ENCODE assay signal across 21 mouse cellular contexts in genomic region chr17:65476747-65477146, GRCm38 (mm10).
DNase-seq lines count a peak whose midpoint lies in the region; ATAC-seq and TF ChIP-seq lines count a peak whose summit lies in the region.
"Had no signal": no experiment of that assay in that cellular context is flagged by ENCODE, and none has a peak within 500 bp of the region (broad histone marks: within the 10 kb centered on the region; RNA-seq: fewer than 3 reads in every experiment).

No protein-coding gene starts in this region.

- no peaks in the 10 kb centered on the region for H3K4me1 ChIP-seq in forebrain, postnatal 0 days (ENCODE audit: insufficient read depth)
- no peaks in the 10 kb centered on the region for H3K4me1 ChIP-seq in forebrain, embryonic 15.5 days
- H3K4me1 ChIP-seq in intestine, postnatal 0 days (replicated peaks; ENCODE audit: control insufficient read depth, insufficient read depth, low read length): no peaks in the 10 kb centered on the region
- no peaks in the 10 kb centered on the region for H3K4me1 ChIP-seq in intestine, embryonic 15.5 days (replicated peaks)
- H3K4me1 ChIP-seq: embryonic facial prominence, embryonic 10.5 days; forebrain, embryonic 13.5 days; heart, embryonic 15.5 days had no signal

- no peak overlapping the region for H3K9ac ChIP-seq in forebrain, postnatal 0 days
- H3K9ac ChIP-seq in forebrain, embryonic 15.5 days (replicated peaks): no peak overlapping the region
- no peak overlapping the region for H3K9ac ChIP-seq in intestine, postnatal 0 days (ENCODE audit: low read depth, low read length)
- no peak overlapping the region for H3K9ac ChIP-seq in intestine, embryonic 15.5 days
- H3K9ac ChIP-seq: forebrain, embryonic 13.5 days; heart, embryonic 15.5 days had no signal

- no peaks in the 10 kb centered on the region for H3K9me3 ChIP-seq in forebrain, postnatal 0 days (ENCODE audit: low read length)
- H3K9me3 ChIP-seq in forebrain, embryonic 15.5 days: no peaks in the 10 kb centered on the region
- no peaks in the 10 kb centered on the region for H3K9me3 ChIP-seq in intestine, postnatal 0 days (ENCODE audit: control insufficient read depth)
- H3K9me3 ChIP-seq in intestine, embryonic 15.5 days: no peaks in the 10 kb centered on the region
- H3K9me3 ChIP-seq: embryonic facial prominence, embryonic 10.5 days; forebrain, embryonic 13.5 days; heart, embryonic 15.5 days had no signal

- WGBS in forebrain, postnatal 0 days: 93% methylated on average over 10 of the region's 10 CpGs
- WGBS in forebrain, embryonic 15.5 days: 93% methylated on average over 10 of the region's 10 CpGs
- WGBS in intestine, postnatal 0 days: 90% methylated on average over 10 of the region's 10 CpGs
- 89% methylated on average over 10 of the region's 10 CpGs for WGBS in intestine, embryonic 15.5 days

- peak; percentile 4 for DNase-seq in forebrain, postnatal 0 days
- peak; percentile 5 for DNase-seq in layer of hippocampus, adult 9-10 months (ENCODE audit: low spot score)
- DNase-seq in layer of hippocampus, postnatal 10 days (ENCODE audit: low spot score in 2 of 2): no peak
- peak; percentile 3 for DNase-seq in right cerebral cortex, adult 18-20 months
- no peak for DNase-seq in right cerebral cortex, postnatal 14 days
- DNase-seq: adrenal gland, postnatal 10 days; B cell, adult 2 months; cerebellum, adult 2 months; cerebellum, postnatal 10 days; gastrocnemius, postnatal 14 days; heart, adult 2 months had no signal

- no peaks in the 10 kb centered on the region for H3K36me3 ChIP-seq in forebrain, postnatal 0 days (ENCODE audit: insufficient read depth)
- H3K36me3 ChIP-seq in forebrain, embryonic 15.5 days: no peaks in the 10 kb centered on the region
- H3K36me3 ChIP-seq in intestine, postnatal 0 days (ENCODE audit: control insufficient read depth, insufficient read depth): no peaks in the 10 kb centered on the region
- no peaks in the 10 kb centered on the region for H3K36me3 ChIP-seq in intestine, embryonic 15.5 days
- H3K36me3 ChIP-seq: embryonic facial prominence, embryonic 10.5 days; G1E; heart, embryonic 15.5 days had no signal

- H3K4me2 ChIP-seq in forebrain, postnatal 0 days (ENCODE audit: low read depth): no peak overlapping the region
- H3K4me2 ChIP-seq in forebrain, embryonic 15.5 days (replicated peaks): no peak overlapping the region
- H3K4me2 ChIP-seq in intestine, postnatal 0 days (replicated peaks; ENCODE audit: low read depth): no peak overlapping the region
- no peak overlapping the region for H3K4me2 ChIP-seq in intestine, embryonic 15.5 days (replicated peaks)
- H3K4me2 ChIP-seq: forebrain, embryonic 13.5 days; heart, embryonic 11.5 days; heart, embryonic 15.5 days had no signal

- H3K27me3 ChIP-seq in forebrain, postnatal 0 days (ENCODE audit: insufficient read depth, low read length): no peaks in the 10 kb centered on the region
- H3K27me3 ChIP-seq in forebrain, embryonic 15.5 days: no peaks in the 10 kb centered on the region
- no peaks in the 10 kb centered on the region for H3K27me3 ChIP-seq in intestine, postnatal 0 days (replicated peaks; ENCODE audit: control insufficient read depth, insufficient read depth, low read length)
- no peaks in the 10 kb centered on the region for H3K27me3 ChIP-seq in intestine, embryonic 15.5 days (replicated peaks)
- H3K27me3 ChIP-seq: forebrain, embryonic 13.5 days; heart, embryonic 15.5 days had no signal

- H3K4me3 ChIP-seq in forebrain, postnatal 0 days (ENCODE audit: low read depth, low read length): no peak overlapping the region
- H3K4me3 ChIP-seq in forebrain, embryonic 15.5 days: no peak overlapping the region
- H3K4me3 ChIP-seq in intestine, postnatal 0 days (ENCODE audit: low read depth, low read length): no peak overlapping the region
- H3K4me3 ChIP-seq in intestine, embryonic 15.5 days (replicated peaks): no peak overlapping the region
- H3K4me3 ChIP-seq: embryonic facial prominence, embryonic 10.5 days; forebrain, embryonic 13.5 days; heart, adult 2 months; heart, embryonic 15.5 days had no signal

- ATAC-seq in forebrain, postnatal 0 days: no peak
- no peak for ATAC-seq in forebrain, embryonic 15.5 days (replicated peaks)
- ATAC-seq in intestine, postnatal 0 days: no peak
- ATAC-seq in intestine, embryonic 15.5 days: no peak
- ATAC-seq: CD4-positive, CD25-positive, alpha-beta regulatory T cell, adult 4 months; forebrain, embryonic 13.5 days; hindbrain, embryonic 16.5 days had no signal

- H3K27ac ChIP-seq in forebrain, postnatal 0 days (ENCODE audit: low read depth, low read length): no peak overlapping the region
- H3K27ac ChIP-seq in forebrain, embryonic 15.5 days (replicated peaks): no peak overlapping the region
- H3K27ac ChIP-seq in intestine, postnatal 0 days (ENCODE audit: low read depth, low read length): no peak overlapping the region
- H3K27ac ChIP-seq in intestine, embryonic 15.5 days: no peak overlapping the region
- H3K27ac ChIP-seq: embryonic facial prominence, embryonic 10.5 days; forebrain, embryonic 13.5 days; heart, adult 2 months; heart, embryonic 15.5 days had no signal

- TF ChIP-seq CTCF in forebrain, postnatal 0 days (IDR thresholded peaks at IDR 0.05; ENCODE audit: low read depth): peak; percentile 52
- 0 out of 2 replicates have a peak, but pooled peaks have one; percentile 9 for TF ChIP-seq CTCF in intestine, postnatal 0 days (IDR thresholded peaks at IDR 0.05; ENCODE audit: low read depth)

Comparison
In these comparisons a context has a peak if more than half of its experiments do, and no peak if none do; other contexts are left out.
1. DNase-seq: peak in forebrain, postnatal 0 days (single experiment), layer of hippocampus, adult 9-10 months (single experiment) and right cerebral cortex, adult 18-20 months (single experiment); none in layer of hippocampus, postnatal 10 days (0 of 2) and right cerebral cortex, postnatal 14 days (single experiment).